Mouse (Mus musculus): ENCODE measurements around the gene Pkhd1.

Pkhd1 gene

GRCm38 (mm10) chr1:20617849-20618530, at the start of gene Pkhd1:
Pkhd1 (minus strand) TSS chr1:20618064.
- no peak for DNase-seq (ENCODE audit: low read depth)

GRCm38 (mm10) chr1:20667567-20667966, 49.7 kb upstream of the Pkhd1 start:
- DNase-seq (ENCODE audit: low read depth): no peak

- no peak for DNase-seq (ENCODE audit: low read depth)
Observed at GRCm38 (mm10) chr1:20666233-20666632, 48.4 kb upstream of the Pkhd1 start.

GRCm38 (mm10) chr1:20655085-20655484, 37.2 kb upstream of the Pkhd1 start:
- DNase-seq (ENCODE audit: low read depth): no peak

- DNase-seq (ENCODE audit: low read depth): no peak
Observed at GRCm38 (mm10) chr1:20653513-20654506, 35.9 kb upstream of the Pkhd1 start.

GRCm38 (mm10) chr1:20634856-20635255, 17.0 kb upstream of the Pkhd1 start:
- DNase-seq (ENCODE audit: low read depth): no peak

- DNase-seq (ENCODE audit: low read depth): no peak
Observed at GRCm38 (mm10) chr1:20633276-20633869, 15.5 kb upstream of the Pkhd1 start.

GRCm38 (mm10) chr1:20624564-20624963, 6.7 kb upstream of the Pkhd1 start:
- no peak for DNase-seq (ENCODE audit: low read depth)

GRCm38 (mm10) chr1:20623375-20623774, 5.5 kb upstream of the Pkhd1 start:
- no peak for DNase-seq (ENCODE audit: low read depth)

- no peak for DNase-seq (ENCODE audit: low read depth)
Observed at GRCm38 (mm10) chr1:20620611-20621010, 2.7 kb upstream of the Pkhd1 start.

GRCm38 (mm10) chr1:20619363-20619762, 1.5 kb upstream of the Pkhd1 start:
- no peak for DNase-seq (ENCODE audit: low read depth)

- peak; percentile 6 for DNase-seq (ENCODE audit: low read depth)
Observed at GRCm38 (mm10) chr1:20612643-20613042, 5.2 kb downstream of the Pkhd1 start.

- DNase-seq (ENCODE audit: low read depth): no peak
Observed at GRCm38 (mm10) chr1:20605489-20605888, 12.4 kb downstream of the Pkhd1 start.

GRCm38 (mm10) chr1:20590488-20590887, 27.4 kb downstream of the Pkhd1 start:
- no peak for DNase-seq (ENCODE audit: low read depth)

- DNase-seq (ENCODE audit: low read depth): no peak
Observed at GRCm38 (mm10) chr1:20571469-20571868, 46.4 kb downstream of the Pkhd1 start.

- no peak for DNase-seq (ENCODE audit: low read depth)
Observed at GRCm38 (mm10) chr1:20569430-20569829, 48.4 kb downstream of the Pkhd1 start.

- no peak for DNase-seq (ENCODE audit: low read depth)
Observed at GRCm38 (mm10) chr1:20558443-20558842, 59.4 kb downstream of the Pkhd1 start.

- DNase-seq (ENCODE audit: low read depth): no peak
Observed at GRCm38 (mm10) chr1:20554398-20554797, 63.5 kb downstream of the Pkhd1 start.

GRCm38 (mm10) chr1:20551334-20551733, 66.5 kb downstream of the Pkhd1 start:
- no peak for DNase-seq (ENCODE audit: low read depth)

GRCm38 (mm10) chr1:20544526-20544925, 73.3 kb downstream of the Pkhd1 start:
- DNase-seq (ENCODE audit: low read depth): no peak

- DNase-seq (ENCODE audit: low read depth): peak; percentile 13
Observed at GRCm38 (mm10) chr1:20513364-20514084, 104.3 kb downstream of the Pkhd1 start.

GRCm38 (mm10) chr1:20498965-20499364, 118.9 kb downstream of the Pkhd1 start:
- DNase-seq (ENCODE audit: low read depth): no peak

Measured in c-Kit-positive CD71-positive TER-119-negative erythroid progenitor cells, embryonic 14.5 days (primary cell).